Mouse (Mus musculus) E14TG2a.4 (cell line): ENCODE data around the gene Olfr974.
"Not testable (repeated sequence)": the region's sequence is repeated elsewhere in the genome, so short reads cannot be mapped to it uniquely, and the experiment has no call there.

Source experiments
- H3K27me3 ChIP-seq: 2 replicates; pipeline ENCODE4 v1.6.1; 2014; ENCODE audit warnings: low read length, control low read depth; ENCODE audit not compliant: insufficient read depth
- H3K36me3 ChIP-seq: 2 replicates; pipeline ENCODE4 v1.6.1; 2014; ENCODE audit warnings: low read length, control low read depth; ENCODE audit not compliant: insufficient read depth
- H3K4me1 ChIP-seq: replicated peaks from 2 replicates; pipeline ENCODE4 v1.6.1; 2014; ENCODE audit warnings: low read depth, low read length, control low read depth
- H3K4me3 ChIP-seq: replicated peaks from 2 replicates; pipeline ENCODE4 v1.5.1; 2014; ENCODE audit warnings: mild to moderate bottlenecking, low read length
- H3K9me3 ChIP-seq: 2 replicates; pipeline ENCODE4 v1.6.1; 2014; ENCODE audit warnings: low read length, control low read depth
- CTCF ChIP-seq: conservative IDR thresholded peaks from 2 replicates; pipeline ENCODE4 v1.5.1; 2014; ENCODE audit warnings: low read length
- NANOG ChIP-seq: IDR thresholded peaks from 2 replicates; pipeline ENCODE4 v1.6.1; 2014; ENCODE audit warnings: borderline replicate concordance, low read length, mixed read lengths
- POU5F1 ChIP-seq: IDR thresholded peaks from 2 replicates; pipeline ENCODE4 v1.6.1; 2014; ENCODE audit warnings: low read length, borderline replicate concordance

Olfr974 gene

GRCm38 (mm10) chr9:39937201-39937600 lies at the start of gene Olfr974:
Gene Olfr974, plus strand, starts transcription at chr9:39937501.
- Histone ChIP-seq H3K4me3 (no peak within 1 kb of the TSS), H3K9me3 (no peaks in the 10 kb centered on the region), H3K36me3 (no peaks in the 10 kb centered on the region), H3K4me1 (no peaks in the 10 kb centered on the region), H3K27me3 (no peaks in the 10 kb centered on the region)
- TF ChIP-seq POU5F1 (no peak), CTCF (no peak), NANOG (no peak)

GRCm38 (mm10) chr9:39905106-39905505 lies 32.2 kb upstream of the Olfr974 start:
- no peaks in the 10 kb centered on the region for H3K9me3 ChIP-seq

GRCm38 (mm10) chr9:39907036-39907435 lies 30.3 kb upstream of the Olfr974 start, which contains the start of gene Olfr229:
Gene Olfr229, plus strand, starts transcription at chr9:39907336.
- H3K4me3 ChIP-seq, result no peak within 1 kb of the TSS

More at GRCm38 (mm10) chr9:39905106-39905505, 32.2 kb upstream of the Olfr974 start:
- Histone ChIP-seq H3K4me1 (peaks cover 9% of the 10 kb centered on the region), H3K4me3 (no peak overlapping the region), H3K36me3 (no peaks in the 10 kb centered on the region), H3K27me3 (no peaks in the 10 kb centered on the region)
- TF ChIP-seq CTCF, result no peak
- no peak for TF ChIP-seq NANOG
- TF ChIP-seq POU5F1, result no peak

GRCm38 (mm10) chr9:39909939-39910338 lies 27.4 kb upstream of the Olfr974 start:
- Histone ChIP-seq H3K36me3 (no peaks in the 10 kb centered on the region), H3K9me3 (no peaks in the 10 kb centered on the region), H3K4me1 (peaks cover 3% of the 10 kb centered on the region), H3K4me3 (no peak overlapping the region), H3K27me3 (no peaks in the 10 kb centered on the region)
- no peak for TF ChIP-seq NANOG
- TF ChIP-seq POU5F1, result no peak
- no peak for TF ChIP-seq CTCF

More at GRCm38 (mm10) chr9:39907036-39907435, 30.3 kb upstream of the Olfr974 start, which contains the start of gene Olfr229:
- TF ChIP-seq CTCF (no peak), POU5F1 (no peak), NANOG (no peak)
- no peaks in the 10 kb centered on the region for H3K27me3 ChIP-seq
- H3K9me3 ChIP-seq, result no peaks in the 10 kb centered on the region
- peaks cover 9% of the 10 kb centered on the region for H3K4me1 ChIP-seq
- no peaks in the 10 kb centered on the region for H3K36me3 ChIP-seq

- not testable (repeated sequence) for H3K36me3 ChIP-seq, H3K4me3 ChIP-seq, H3K9me3 ChIP-seq, H3K27me3 ChIP-seq, H3K4me1 ChIP-seq
These were observed 9.1 kb upstream of the Olfr974 start for GRCm38 (mm10) chr9:39927975-39928836.

- not testable (repeated sequence) for H3K4me1 ChIP-seq, H3K4me3 ChIP-seq, H3K9me3 ChIP-seq, H3K27me3 ChIP-seq, H3K36me3 ChIP-seq
These were observed 8.5 kb upstream of the Olfr974 start for GRCm38 (mm10) chr9:39928837-39929236.

- TF ChIP-seq CTCF, result no peak
- no peak for TF ChIP-seq POU5F1
- TF ChIP-seq NANOG, result no peak
- Histone ChIP-seq H3K9me3 (0 out of 2 replicates have a peak, but pooled peaks cover 7% of the 10 kb centered on the region), H3K4me3 (no peak within 1 kb of the TSS), H3K4me1 (no peaks in the 10 kb centered on the region), H3K27me3 (no peaks in the 10 kb centered on the region), H3K36me3 (no peaks in the 10 kb centered on the region)
These were observed 14.6 kb downstream of the Olfr974 start, which contains the start of gene Olfr975 for GRCm38 (mm10) chr9:39951946-39952345. Gene Olfr975, minus strand, starts transcription at chr9:39952046.

GRCm38 (mm10) chr9:39961033-39961432 lies 23.7 kb downstream of the Olfr974 start, which contains the start of gene Olfr976:
Gene Olfr976, minus strand, starts transcription at chr9:39961133.
- H3K4me3 ChIP-seq, H3K36me3 ChIP-seq, H3K9me3 ChIP-seq, H3K4me1 ChIP-seq, H3K27me3 ChIP-seq: not testable (repeated sequence)

GRCm38 (mm10) chr9:39976581-39977145 lies 39.4 kb downstream of the Olfr974 start:
- H3K4me3 ChIP-seq, H3K4me1 ChIP-seq, H3K9me3 ChIP-seq, H3K36me3 ChIP-seq, H3K27me3 ChIP-seq: not testable (repeated sequence)
- TF ChIP-seq NANOG, result peak; percentile 51; the same call in 1 of the 2 replicates
